Mouse (Mus musculus): ENCODE data around the gene Gm10198. TPM values are rescaled to one million over a fixed set of nuclear protein-coding genes. Genes with fewer than 3 reads are reported as not detected.

Gm10198 gene
- polyA plus RNA-seq, 1 experiment from 2014 or later = not detected

Other genes with a start within 250 kb of the Gm10198 start
- gene Gpbp1, start 102.7 kb upstream of the Gm10198 start, polyA plus RNA-seq (2015; fragmentation: Nextera tagmentation; extraction: Ambion mirVana) = 38.4 and 53.2 TPM in 2 replicates
- not detected in 2 replicates for gene Gm49496, start 42.8 kb upstream of the Gm10198 start, polyA plus RNA-seq (2015; fragmentation: Nextera tagmentation; extraction: Ambion mirVana)
- gene Mier3, start 88.2 kb downstream of the Gm10198 start, polyA plus RNA-seq (2015; fragmentation: Nextera tagmentation; extraction: Ambion mirVana) = 12.9 and 18.4 TPM in 2 replicates
- 11.1 and 14.5 TPM in 2 replicates for gene Map3k1, start 216.2 kb downstream of the Gm10198 start, polyA plus RNA-seq (2015; fragmentation: Nextera tagmentation; extraction: Ambion mirVana)